Mouse (Mus musculus) myocyte (in vitro differentiated cells): ENCODE results near the gene Kalrn. TPM values are rescaled to one million over a fixed set of nuclear protein-coding genes. Genes with fewer than 3 reads are reported as not detected.

ENCODE experiments used
- H3K27me3 ChIP-seq: one replicate; pipeline ENCODE4 v1.6.1; 2011; ENCODE audit not compliant: control insufficient read depth, insufficient read depth, insufficient read length
- H3K36me3 ChIP-seq: one replicate; pipeline ENCODE4 v1.6.1; 2011; ENCODE audit not compliant: control insufficient read depth, insufficient read depth
- H3K4me2 ChIP-seq: one replicate; pipeline ENCODE4 v1.6.1; 2011; ENCODE audit warnings: low read depth, control low read depth
- H3K4me3 ChIP-seq: one replicate; pipeline ENCODE4 v1.5.1; 2011; ENCODE audit warnings: mild to moderate bottlenecking, control low read depth, moderate library complexity
- H3K79me2 ChIP-seq: one replicate; pipeline ENCODE4 v1.6.1; 2011; ENCODE audit not compliant: control insufficient read depth, insufficient read depth
- H3ac ChIP-seq: one replicate; pipeline ENCODE4 v1.6.1; 2011; ENCODE audit not compliant: control insufficient read depth, insufficient read length
- CEBPB ChIP-seq: IDR thresholded peaks from 2 replicates; pipeline ENCODE4 v1.6.1; 2011; ENCODE audit warnings: mild to moderate bottlenecking, moderate library complexity; ENCODE audit not compliant: poor library complexity, insufficient read depth, severe bottlenecking
- E2F4 ChIP-seq: IDR thresholded peaks from one replicate; pipeline ENCODE4 v1.6.1; 2011; ENCODE audit warnings: mild to moderate bottlenecking, control low read depth, moderate library complexity; ENCODE audit not compliant: insufficient read depth
- MAX ChIP-seq: IDR thresholded peaks from one replicate; pipeline ENCODE4 v1.6.1; 2011; ENCODE audit warnings: low read depth, mild to moderate bottlenecking, control low read depth
- MYOD1 ChIP-seq, 3 experiments: IDR thresholded peaks; one replicate each; pipeline ENCODE4 v1.6.1; 2011; ENCODE audit warnings: control low read depth in 2 of 3, low read depth in 2 of 3, mild to moderate bottlenecking in 2 of 3, moderate library complexity in 1 of 3; ENCODE audit not compliant: insufficient read length in 2 of 3, control insufficient read depth in 1 of 3
- MYOG ChIP-seq, 3 experiments: IDR thresholded peaks; one replicate each; pipeline ENCODE4 v1.6.1; 2011; ENCODE audit warnings: control low read depth in 2 of 3, low read depth in 2 of 3, mild to moderate bottlenecking in 2 of 3; ENCODE audit not compliant: insufficient read length in 2 of 3, control insufficient read depth in 1 of 3, insufficient read depth in 1 of 3
- POLR2A ChIP-seq: IDR thresholded peaks from one replicate; pipeline ENCODE4 v1.6.1; 2011; ENCODE audit warnings: low read depth, mild to moderate bottlenecking, control low read depth, moderate library complexity; ENCODE audit not compliant: insufficient read length
- POLR2AphosphoS2 ChIP-seq: IDR thresholded peaks from one replicate; pipeline ENCODE4 v1.6.1; 2011; ENCODE audit warnings: low read depth, control low read depth; ENCODE audit not compliant: insufficient read length
- REST ChIP-seq: IDR thresholded peaks from one replicate; pipeline ENCODE4 v1.6.1; 2011; ENCODE audit warnings: mild to moderate bottlenecking, control low read depth, moderate library complexity; ENCODE audit not compliant: insufficient read depth, insufficient read length
- SRF ChIP-seq: IDR thresholded peaks from one replicate; pipeline ENCODE4 v1.6.1; 2011; ENCODE audit warnings: low read depth; ENCODE audit not compliant: control insufficient read depth, insufficient read length
- TCF12 ChIP-seq: IDR thresholded peaks from one replicate; pipeline ENCODE4 v1.6.1; 2011; ENCODE audit warnings: mild to moderate bottlenecking, control low read depth; ENCODE audit not compliant: poor library complexity, insufficient read depth, severe bottlenecking
- TCF3 ChIP-seq: IDR thresholded peaks from one replicate; pipeline ENCODE4 v1.6.1; 2011; ENCODE audit warnings: low read depth, control low read depth; ENCODE audit not compliant: insufficient read length
- USF1 ChIP-seq: IDR thresholded peaks from one replicate; pipeline ENCODE4 v1.6.1; 2011; ENCODE audit warnings: low read depth, mild to moderate bottlenecking, control low read depth, moderate library complexity
- polyA plus RNA-seq: library from polyadenylated mRNA; unstranded; fragments of >200 nt; fragmentation: generic; extraction: Trizol; gene quantifications from one replicate; pipeline ENCODE4 v1.2.1, GENCODE M21; 2012; ENCODE audit warnings: missing spikeins

Kalrn gene
- polyA plus RNA-seq, 1 experiment, result 5.5 TPM

DNA sequence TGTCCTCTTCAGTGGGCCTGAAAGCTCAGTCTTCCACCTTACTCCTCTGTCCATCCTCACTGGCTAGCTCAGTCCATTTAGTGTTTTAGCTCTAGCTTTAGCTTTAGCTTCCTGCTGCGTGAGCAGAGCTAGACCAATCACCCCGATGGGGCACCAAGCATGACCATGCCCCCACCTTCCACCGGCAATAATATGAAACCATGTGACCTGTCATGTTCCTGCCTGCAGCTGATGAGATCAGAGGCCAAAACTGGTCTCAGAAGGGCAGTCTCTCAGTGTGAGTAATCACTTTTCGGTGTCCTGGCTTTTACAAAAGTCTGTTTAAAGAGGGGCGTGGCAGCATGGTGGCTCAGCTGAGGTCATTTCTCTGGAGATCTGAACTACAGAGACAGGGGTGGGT lies 364.6 kb downstream of the Kalrn start:
- Histone ChIP-seq H3K27me3 (no peaks in the 10 kb centered on the region), H3K36me3 (no peaks in the 10 kb centered on the region), H3K4me2 (no peak overlapping the region), H3K79me2 (no peaks in the 10 kb centered on the region), H3ac (no peak overlapping the region), H3K4me3 (no peak overlapping the region)
- peak; percentile 2 for TF ChIP-seq USF1
- TF ChIP-seq TCF12, result no peak

DNA sequence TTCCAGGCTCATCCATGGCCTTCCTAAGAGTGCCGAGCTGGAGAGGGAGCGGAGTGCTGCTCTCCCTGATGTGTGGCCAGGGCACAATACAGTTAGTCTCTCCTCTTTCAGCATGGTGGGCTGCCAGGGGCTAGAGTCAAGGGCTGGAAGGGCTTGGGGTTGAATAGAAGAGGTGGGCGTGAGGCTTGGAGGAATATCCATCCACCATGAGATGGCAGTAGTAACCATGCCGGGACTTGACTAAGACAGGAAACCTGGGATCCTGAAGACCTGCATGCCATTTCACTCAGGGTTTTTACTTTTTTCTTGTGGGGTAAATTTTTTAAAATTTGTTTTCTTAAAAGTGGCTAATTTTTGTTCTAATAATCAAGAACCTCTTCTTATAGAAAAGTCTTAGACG lies 365.4 kb downstream of the Kalrn start:
- H3K36me3 ChIP-seq, result no peaks in the 10 kb centered on the region
- H3K27me3 ChIP-seq, result no peaks in the 10 kb centered on the region
- H3ac ChIP-seq, result no peak overlapping the region
- TF ChIP-seq MYOD1 (IDR thresholded peaks at IDR 0.05; ENCODE audit: control insufficient read depth in 1 of 3, insufficient read length in 2 of 3, low read depth in 2 of 3), result no peak
- TF ChIP-seq POLR2AphosphoS2, result no peak
- no peak for TF ChIP-seq MAX
- no peak for TF ChIP-seq E2F4
- TF ChIP-seq MYOG (IDR thresholded peaks at IDR 0.05; ENCODE audit: control insufficient read depth in 1 of 3, insufficient read depth in 1 of 3, insufficient read length in 2 of 3, low read depth in 2 of 3), result no peak
- no peak for TF ChIP-seq TCF12
- TF ChIP-seq REST, result no peak
- no peak for TF ChIP-seq SRF
- TF ChIP-seq CEBPB, result no peak
- no peak for TF ChIP-seq USF1
- TF ChIP-seq POLR2A, result no peak
- no peak for TF ChIP-seq TCF3
- H3K4me2 ChIP-seq, result no peak overlapping the region
- H3K79me2 ChIP-seq, result no peaks in the 10 kb centered on the region
- H3K4me3 ChIP-seq, result no peak overlapping the region

DNA sequence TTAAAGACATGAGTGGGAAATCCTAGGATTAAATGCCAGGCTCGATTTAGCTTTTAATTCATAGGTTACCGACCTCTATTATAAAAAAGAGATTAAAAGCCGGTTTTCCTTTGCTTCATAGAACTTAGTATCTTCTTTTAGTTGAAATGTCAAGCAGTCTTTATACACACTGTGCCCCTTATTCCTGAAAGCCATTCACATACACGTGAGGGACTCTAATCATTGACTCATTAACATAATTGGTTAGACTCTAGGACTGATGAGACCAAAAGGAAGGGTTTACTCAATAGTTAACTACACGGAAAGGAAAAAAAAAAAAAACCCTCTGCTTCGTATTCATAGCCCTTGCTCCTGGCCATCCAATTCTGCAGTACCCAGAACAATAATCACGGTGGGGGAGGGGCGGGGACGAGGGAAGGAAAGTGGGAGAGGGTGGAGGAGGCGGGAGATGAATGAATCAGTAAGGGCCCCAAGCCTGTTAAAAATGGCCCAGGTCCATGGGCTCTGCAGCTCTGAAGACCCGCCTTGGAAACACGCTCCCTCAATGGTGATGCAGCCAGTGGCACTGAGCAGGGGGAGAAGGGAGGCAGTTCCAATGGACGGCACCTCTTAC lies 368.7 kb downstream of the Kalrn start:
- Histone ChIP-seq H3K4me3 (no peak overlapping the region), H3K27me3 (no peaks in the 10 kb centered on the region), H3K4me2 (no peak overlapping the region), H3K36me3 (no peaks in the 10 kb centered on the region), H3ac (no peak overlapping the region), H3K79me2 (no peaks in the 10 kb centered on the region)
- TF ChIP-seq SRF, result no peak
- TF ChIP-seq TCF3, result no peak
- no peak for TF ChIP-seq E2F4
- TF ChIP-seq TCF12, result no peak
- TF ChIP-seq MYOD1 (IDR thresholded peaks at IDR 0.05; ENCODE audit: control insufficient read depth in 1 of 3, insufficient read length in 2 of 3, low read depth in 2 of 3), result no peak
- no peak for TF ChIP-seq REST
- no peak for TF ChIP-seq POLR2AphosphoS2
- TF ChIP-seq MAX, result no peak
- TF ChIP-seq POLR2A, result no peak
- TF ChIP-seq CEBPB, result no peak
- TF ChIP-seq MYOG (IDR thresholded peaks at IDR 0.05; ENCODE audit: control insufficient read depth in 1 of 3, insufficient read depth in 1 of 3, insufficient read length in 2 of 3, low read depth in 2 of 3), result no peak
- TF ChIP-seq USF1, result no peak

DNA sequence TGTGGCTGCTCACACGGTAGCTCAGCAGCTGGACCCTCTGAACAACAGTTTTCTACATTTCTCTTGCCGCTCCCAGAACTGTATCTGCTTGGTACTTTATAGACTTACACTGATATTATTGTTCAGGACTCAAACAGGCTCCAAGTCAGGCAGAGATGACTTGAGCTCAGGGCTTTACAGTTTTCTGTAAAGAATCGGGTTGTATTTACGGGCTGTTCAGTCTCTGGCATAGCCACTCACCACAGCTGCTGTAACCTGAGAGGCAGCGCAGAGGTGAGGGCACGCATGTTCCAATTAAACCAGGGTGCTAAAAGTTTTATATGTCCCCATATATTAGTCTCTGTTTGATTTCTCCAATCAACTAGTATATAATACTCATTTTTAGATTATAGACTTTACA lies 373.8 kb downstream of the Kalrn start:
- no peak overlapping the region for H3ac ChIP-seq
- H3K79me2 ChIP-seq, result no peaks in the 10 kb centered on the region
- H3K27me3 ChIP-seq, result no peaks in the 10 kb centered on the region
- TF ChIP-seq MYOD1 (IDR thresholded peaks at IDR 0.05; ENCODE audit: control insufficient read depth in 1 of 3, insufficient read length in 2 of 3, low read depth in 2 of 3) (no peak), SRF (no peak), POLR2AphosphoS2 (no peak), MYOG (IDR thresholded peaks at IDR 0.05; ENCODE audit: control insufficient read depth in 1 of 3, insufficient read depth in 1 of 3, insufficient read length in 2 of 3, low read depth in 2 of 3) (no peak), E2F4 (no peak)
- no peak overlapping the region for H3K4me2 ChIP-seq
- no peak overlapping the region for H3K4me3 ChIP-seq
- H3K36me3 ChIP-seq, result no peaks in the 10 kb centered on the region

DNA sequence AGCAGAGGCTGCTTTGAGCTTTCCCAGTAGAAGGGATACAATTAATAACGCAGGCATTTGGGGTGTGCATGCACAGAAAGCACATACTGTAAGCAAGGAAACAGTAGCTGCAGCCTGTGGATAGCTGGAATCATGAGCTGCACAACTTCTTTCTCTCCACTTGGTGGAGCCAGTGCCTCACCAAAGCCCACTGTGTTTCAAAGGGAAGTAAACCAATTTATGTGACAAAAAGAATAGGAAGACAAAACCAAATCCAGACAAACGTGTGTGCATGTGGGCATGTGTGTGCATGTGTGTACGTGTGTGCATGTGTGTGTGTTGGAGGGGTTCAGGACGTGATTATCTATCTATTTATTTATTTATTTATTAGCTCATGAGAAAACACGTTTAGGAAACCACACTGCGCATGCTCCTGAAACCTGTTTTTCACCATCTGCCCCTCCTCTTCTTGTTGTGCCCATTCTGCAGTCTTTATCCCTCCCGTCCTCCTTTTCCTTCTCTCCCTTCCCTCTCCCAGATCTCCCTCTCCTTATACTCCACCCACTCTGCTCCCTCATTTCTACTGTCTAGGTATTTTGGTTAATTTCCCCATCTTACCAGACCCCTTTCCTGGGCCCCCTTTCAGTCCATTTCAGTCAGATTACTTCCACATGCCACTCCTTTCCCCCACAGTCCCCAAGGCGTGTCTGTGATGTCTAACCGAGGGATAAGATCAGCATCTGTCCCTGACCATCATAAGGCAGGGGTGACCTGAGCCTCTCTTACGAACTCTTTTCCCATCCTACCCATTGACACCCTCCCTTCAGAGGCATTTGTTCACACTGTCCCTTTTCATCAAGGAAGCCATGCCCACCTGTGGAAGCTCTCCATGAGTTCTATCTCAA lies 380.1 kb downstream of the Kalrn start:
- H3K27me3 ChIP-seq, result no peaks in the 10 kb centered on the region
- no peaks in the 10 kb centered on the region for H3K36me3 ChIP-seq
- H3ac ChIP-seq, result no peak overlapping the region
- TF ChIP-seq MAX, result no peak
- TF ChIP-seq MYOG (IDR thresholded peaks at IDR 0.05; ENCODE audit: control insufficient read depth in 1 of 3, insufficient read depth in 1 of 3, insufficient read length in 2 of 3, low read depth in 2 of 3), result no peak
- TF ChIP-seq TCF12, result no peak
- TF ChIP-seq POLR2AphosphoS2, result no peak
- no peak for TF ChIP-seq POLR2A
- no peak for TF ChIP-seq USF1
- TF ChIP-seq SRF, result no peak
- TF ChIP-seq REST, result no peak
- TF ChIP-seq CEBPB, result no peak
- no peak for TF ChIP-seq E2F4
- H3K4me3 ChIP-seq, result no peak overlapping the region
- H3K4me2 ChIP-seq, result no peak overlapping the region
- H3K79me2 ChIP-seq, result no peaks in the 10 kb centered on the region
